Mouse (Mus musculus) E14TG2a.4 (cell line): ENCODE data around the gene Aspscr1.

Experiments
- H3K27me3 ChIP-seq: 2 replicates; pipeline ENCODE4 v1.6.1; 2014; ENCODE audit warnings: low read length, control low read depth; ENCODE audit not compliant: insufficient read depth
- H3K36me3 ChIP-seq: 2 replicates; pipeline ENCODE4 v1.6.1; 2014; ENCODE audit warnings: low read length, control low read depth; ENCODE audit not compliant: insufficient read depth
- H3K4me1 ChIP-seq: replicated peaks from 2 replicates; pipeline ENCODE4 v1.6.1; 2014; ENCODE audit warnings: low read depth, low read length, control low read depth
- H3K4me3 ChIP-seq: replicated peaks from 2 replicates; pipeline ENCODE4 v1.5.1; 2014; ENCODE audit warnings: mild to moderate bottlenecking, low read length
- H3K9me3 ChIP-seq: 2 replicates; pipeline ENCODE4 v1.6.1; 2014; ENCODE audit warnings: low read length, control low read depth
- CTCF ChIP-seq: conservative IDR thresholded peaks from 2 replicates; pipeline ENCODE4 v1.5.1; 2014; ENCODE audit warnings: low read length
- NANOG ChIP-seq: IDR thresholded peaks from 2 replicates; pipeline ENCODE4 v1.6.1; 2014; ENCODE audit warnings: borderline replicate concordance, low read length, mixed read lengths
- POU5F1 ChIP-seq: IDR thresholded peaks from 2 replicates; pipeline ENCODE4 v1.6.1; 2014; ENCODE audit warnings: low read length, borderline replicate concordance

Aspscr1 gene

GRCm38 (mm10) chr11:120744121-120744701 is 71.4 kb downstream of the Aspscr1 start:
- Histone ChIP-seq H3K4me1 (no peaks in the 10 kb centered on the region; the same call in 1 of the 2 replicates), H3K4me3 (no peak overlapping the region), H3K27me3 (peaks cover 13% of the 10 kb centered on the region; the same call in 1 of the 2 replicates), H3K9me3 (no peaks in the 10 kb centered on the region), H3K36me3 (no peaks in the 10 kb centered on the region)
- no peak for TF ChIP-seq POU5F1
- TF ChIP-seq CTCF, result no peak
- TF ChIP-seq NANOG, result no peak

GRCm38 (mm10) chr11:120747974-120748373 is 75.2 kb downstream of the Aspscr1 start:
- H3K4me3 ChIP-seq, result no peak overlapping the region
- no peak for TF ChIP-seq POU5F1
- no peak for TF ChIP-seq NANOG
- TF ChIP-seq CTCF, result no peak
- H3K36me3 ChIP-seq, result no peaks in the 10 kb centered on the region
- peaks cover 9% of the 10 kb centered on the region for H3K27me3 ChIP-seq
- H3K9me3 ChIP-seq, result no peaks in the 10 kb centered on the region
- peaks cover 9% of the 10 kb centered on the region for H3K4me1 ChIP-seq

DNA sequence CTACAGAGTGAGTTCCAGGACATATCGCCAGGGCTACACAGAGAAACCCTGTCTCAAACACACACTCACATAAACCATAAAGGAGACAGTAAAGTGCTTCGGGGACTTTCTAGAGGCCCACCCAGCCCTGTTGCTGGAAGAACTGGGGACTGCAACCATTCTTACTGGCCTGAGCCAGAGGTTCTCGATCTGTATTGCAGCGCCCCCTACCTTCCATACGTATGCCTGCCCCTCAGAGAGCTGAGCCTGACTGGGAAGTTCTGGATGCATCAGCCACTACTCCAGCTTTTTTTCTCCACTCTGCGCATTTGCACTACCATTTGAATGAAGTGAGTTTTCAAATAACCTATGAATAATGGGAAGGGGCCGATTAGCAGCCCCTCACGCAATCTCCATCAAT is 76.7 kb downstream of the Aspscr1 start:
- no peaks in the 10 kb centered on the region for H3K9me3 ChIP-seq
- peaks cover 7% of the 10 kb centered on the region; the same call in 1 of the 2 replicates for H3K27me3 ChIP-seq
- no peak overlapping the region for H3K4me3 ChIP-seq
- TF ChIP-seq CTCF (peak; percentile 65), NANOG (no peak), POU5F1 (no peak)
- H3K36me3 ChIP-seq, result no peaks in the 10 kb centered on the region
- H3K4me1 ChIP-seq, result peaks cover 9% of the 10 kb centered on the region

DNA sequence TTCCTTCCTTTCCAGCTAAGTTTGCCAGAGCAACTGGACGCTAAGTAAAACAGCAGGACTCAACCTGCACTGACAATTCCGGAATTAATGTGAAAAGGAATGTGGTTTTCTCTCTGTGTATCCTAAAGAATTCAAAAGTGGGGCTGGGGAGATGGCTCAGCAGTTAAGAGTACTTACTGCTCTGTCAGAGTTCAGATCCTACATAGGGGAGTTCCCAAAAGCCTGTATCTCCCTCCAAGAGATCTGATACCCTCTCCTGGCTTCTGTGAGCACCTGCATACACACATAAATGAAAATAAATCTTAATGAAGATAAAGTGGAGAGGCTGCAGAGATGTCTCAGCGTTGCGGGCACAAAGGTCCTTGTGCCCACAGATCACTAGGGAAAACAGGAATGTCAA is 78.8 kb downstream of the Aspscr1 start:
- Histone ChIP-seq H3K36me3 (no peaks in the 10 kb centered on the region), H3K4me1 (peaks cover 9% of the 10 kb centered on the region), H3K27me3 (peaks cover 4% of the 10 kb centered on the region; the same call in 1 of the 2 replicates), H3K9me3 (peaks cover 9% of the 10 kb centered on the region), H3K4me3 (no peak overlapping the region)
- TF ChIP-seq CTCF, result no peak
- TF ChIP-seq POU5F1, result no peak
- TF ChIP-seq NANOG, result no peak
